Mouse (Mus musculus): ENCODE data around the gene Nbdy. TPM values are rescaled to one million over a fixed set of nuclear protein-coding genes. Genes with fewer than 3 reads are reported as not detected.

Nbdy gene
- 42.4 TPM for polyA plus RNA-seq (2017; shearing (Covaris generic))

DNA sequence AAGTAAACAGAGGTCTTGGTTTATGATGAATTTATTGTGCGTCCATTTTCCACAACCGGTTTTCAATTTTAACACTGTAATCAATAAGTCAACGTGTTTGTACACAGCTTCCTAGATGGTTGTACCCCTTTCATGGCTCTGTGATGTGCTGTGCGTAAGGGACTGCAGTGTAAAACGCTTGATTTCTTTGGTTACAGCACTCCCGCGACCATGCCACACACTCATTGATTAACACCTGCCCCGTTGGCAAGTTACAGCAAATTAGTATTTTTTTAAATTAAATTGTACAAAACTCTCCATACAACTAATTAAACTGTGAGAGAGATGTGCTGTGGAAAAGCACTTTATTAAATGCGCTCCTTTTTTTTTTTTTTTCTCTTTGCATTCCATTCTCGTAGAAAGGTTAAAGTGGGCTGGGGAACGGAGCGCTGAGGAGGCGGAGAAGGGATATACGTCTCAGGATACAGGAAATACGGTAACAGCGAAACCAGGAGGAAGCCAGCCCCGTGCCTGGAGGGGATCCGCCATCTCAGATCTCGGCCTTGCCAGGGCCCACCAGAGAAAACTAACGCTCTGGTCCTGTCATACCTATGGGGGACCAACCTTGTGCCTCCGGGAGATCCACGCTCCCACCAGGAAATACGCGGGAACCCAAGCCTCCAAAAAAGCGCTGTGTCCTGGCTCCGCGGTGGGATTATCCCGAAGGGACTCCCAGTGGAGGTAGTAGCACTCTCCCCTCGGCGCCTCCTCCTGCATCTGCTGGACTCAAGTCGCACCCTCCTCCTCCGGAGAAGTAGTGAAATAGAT lies at the start of gene Nbdy:
Nbdy (plus strand) TSS at position 481 of the 807 bp plus-strand sequence.

GRCm38 (mm10) chrX:153695782-153696395 lies 27.5 kb upstream of the Nbdy start, which contains the start of gene Kctd12b:
Kctd12b (minus strand) TSS chrX:153696391.

Other genes starting within 250 kb of the Nbdy start
- 6.9 TPM for gene Ubqln2, start 225.4 kb upstream of the Nbdy start, polyA plus RNA-seq (2017; shearing (Covaris generic))
- gene Cypt3, start 165.0 kb upstream of the Nbdy start, polyA plus RNA-seq (2017; shearing (Covaris generic)) = not detected
- not detected for gene Kctd12b, start 27.2 kb upstream of the Nbdy start, polyA plus RNA-seq (2017; shearing (Covaris generic))
- gene Spin2c, start 108.6 kb downstream of the Nbdy start, polyA plus RNA-seq (2017; shearing (Covaris generic)) = 2.3 TPM